Mouse (Mus musculus): Measurements from ENCODE around the gene Trim58. TPM values are rescaled to one million over a fixed set of nuclear protein-coding genes. Genes with fewer than 3 reads are reported as not detected.

Gene Trim58
- polyA plus RNA-seq, 1 experiment from 2014 or later, result 0.11 TPM

GRCm38 (mm10) chr11:58618369-58618768, 21.9 kb upstream of the Trim58 start:
- no peaks in the 10 kb centered on the region for H3K4me1 ChIP-seq (replicated peaks)
- H3K4me3 ChIP-seq, result no peak overlapping the region
- no peak for ATAC-seq (ENCODE audit: low read depth)
- no peak overlapping the region for H3K4me2 ChIP-seq
- H3K9me3 ChIP-seq, result no peaks in the 10 kb centered on the region
- H3K9ac ChIP-seq, result no peak overlapping the region
- H3K27me3 ChIP-seq, result no peaks in the 10 kb centered on the region
- H3K27ac ChIP-seq (replicated peaks), result no peak overlapping the region
- no peaks in the 10 kb centered on the region for H3K36me3 ChIP-seq
- WGBS, result 73% methylated on average over 3 of the region's 3 CpGs

DNA sequence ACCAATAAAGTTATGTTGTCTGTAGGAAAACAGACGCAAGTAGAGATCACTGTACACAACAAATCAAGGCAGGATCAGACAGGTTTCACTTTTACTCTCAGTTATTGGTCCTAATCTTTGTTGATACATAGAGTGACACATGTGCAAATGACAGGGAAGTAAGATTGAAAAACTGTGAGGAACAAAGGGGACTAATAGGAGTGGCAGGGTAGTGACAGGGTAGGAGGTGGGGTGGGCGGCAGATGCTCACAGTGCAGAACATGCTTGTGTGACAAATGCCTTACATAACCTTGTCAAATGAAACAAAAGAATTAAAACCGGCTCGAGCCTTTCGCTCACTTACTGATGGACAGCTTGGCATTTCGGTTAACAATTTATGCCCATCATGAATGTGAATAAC, 21.5 kb upstream of the Trim58 start:
- WGBS, result 68% methylated on average over 6 of the region's 6 CpGs

DNA sequence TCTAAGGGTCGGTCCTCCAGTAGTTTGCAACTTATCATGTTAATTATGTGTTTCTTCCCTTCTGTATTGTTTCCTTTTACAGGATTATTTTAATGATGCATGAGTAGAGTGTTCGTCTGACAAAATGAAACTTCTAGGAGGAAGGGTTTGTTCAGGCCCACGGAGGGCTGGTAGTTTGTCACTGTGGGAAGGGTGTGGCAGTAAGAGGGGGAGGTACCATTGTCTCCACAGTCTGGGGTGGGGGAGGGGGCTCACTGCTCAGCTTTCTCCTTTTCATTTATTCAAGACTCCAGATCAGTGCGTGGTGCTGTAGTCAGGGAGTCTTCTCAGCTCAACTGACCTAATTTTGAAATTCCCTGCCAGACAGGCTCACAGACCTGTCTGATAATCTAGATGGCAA, 14.1 kb upstream of the Trim58 start:
- Histone ChIP-seq H3K4me2 (no peak overlapping the region), H3K9ac (no peak overlapping the region), H3K27me3 (no peaks in the 10 kb centered on the region), H3K4me1 (replicated peaks) (no peaks in the 10 kb centered on the region), H3K4me3 (no peak overlapping the region), H3K27ac (replicated peaks) (no peak overlapping the region), H3K36me3 (no peaks in the 10 kb centered on the region), H3K9me3 (no peaks in the 10 kb centered on the region)
- no peak for ATAC-seq (ENCODE audit: low read depth)
- WGBS, result 55% methylated on average over 4 of the region's 4 CpGs

More for the DNA sequence above, 21.5 kb upstream of the Trim58 start:
- H3K9ac ChIP-seq, result no peak overlapping the region
- no peaks in the 10 kb centered on the region for H3K9me3 ChIP-seq
- no peak for ATAC-seq (ENCODE audit: low read depth)
- H3K4me3 ChIP-seq, result no peak overlapping the region
- no peaks in the 10 kb centered on the region for H3K36me3 ChIP-seq
- no peaks in the 10 kb centered on the region for H3K27me3 ChIP-seq
- H3K4me1 ChIP-seq (replicated peaks), result no peaks in the 10 kb centered on the region
- no peak overlapping the region for H3K27ac ChIP-seq (replicated peaks)
- H3K4me2 ChIP-seq, result no peak overlapping the region

DNA sequence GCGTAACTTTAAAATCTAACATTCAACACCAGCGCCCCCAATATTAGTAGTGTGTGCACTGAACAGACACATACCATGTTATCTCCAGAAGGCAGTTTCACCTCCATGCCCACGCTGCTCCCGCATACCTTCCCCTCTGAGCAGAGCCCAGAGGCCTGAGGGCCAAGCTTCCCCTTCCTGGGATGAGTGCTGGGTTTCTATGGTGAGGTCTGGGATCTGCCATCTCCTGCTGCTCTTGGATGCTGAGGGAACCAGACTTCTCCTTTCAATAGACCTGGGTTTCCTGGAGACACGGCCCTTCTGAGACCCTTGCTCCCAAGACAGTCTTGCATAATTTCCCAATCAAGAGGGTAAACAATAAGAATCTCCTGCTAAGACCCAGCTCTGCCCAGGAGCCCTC, 9.9 kb upstream of the Trim58 start, which contains the start of gene Olfr323:
Olfr323 (minus strand) TSS at position 101 of the 400 bp plus-strand sequence.
- Histone ChIP-seq H3K4me1 (replicated peaks) (no peaks in the 10 kb centered on the region), H3K27me3 (no peaks in the 10 kb centered on the region), H3K36me3 (no peaks in the 10 kb centered on the region), H3K9ac (no peak within 1 kb of the TSS), H3K9me3 (no peaks in the 10 kb centered on the region), H3K4me3 (no peak within 1 kb of the TSS), H3K4me2 (no peak within 1 kb of the TSS), H3K27ac (replicated peaks) (no peak within 1 kb of the TSS)
- WGBS, result 85% methylated on average over 5 of the region's 5 CpGs
- no peak for ATAC-seq (ENCODE audit: low read depth)

- H3K27ac ChIP-seq (replicated peaks), result no peak overlapping the region
- no peak overlapping the region for H3K9ac ChIP-seq
- no peaks in the 10 kb centered on the region for H3K4me1 ChIP-seq (replicated peaks)
- H3K27me3 ChIP-seq, result peaks cover 4% of the 10 kb centered on the region
- 66% methylated on average over 4 of the region's 4 CpGs for WGBS
- ATAC-seq (ENCODE audit: low read depth), result no peak
- no peak overlapping the region for H3K4me3 ChIP-seq
- H3K9me3 ChIP-seq, result no peaks in the 10 kb centered on the region
- H3K4me2 ChIP-seq, result no peak overlapping the region
- no peaks in the 10 kb centered on the region for H3K36me3 ChIP-seq
Measured at GRCm38 (mm10) chr11:58634878-58635277, 5.4 kb upstream of the Trim58 start.

GRCm38 (mm10) chr11:58636376-58636977, 3.8 kb upstream of the Trim58 start:
- H3K4me3 ChIP-seq, result no peak overlapping the region
- no peak overlapping the region for H3K27ac ChIP-seq (replicated peaks)
- H3K9me3 ChIP-seq, result no peaks in the 10 kb centered on the region
- 22% methylated on average over 3 of the region's 4 CpGs for WGBS
- H3K4me2 ChIP-seq, result no peak overlapping the region
- no peaks in the 10 kb centered on the region for H3K36me3 ChIP-seq
- peaks cover 19% of the 10 kb centered on the region for H3K27me3 ChIP-seq
- ATAC-seq (ENCODE audit: low read depth), result no peak
- H3K9ac ChIP-seq, result no peak overlapping the region
- peaks cover 11% of the 10 kb centered on the region for H3K4me1 ChIP-seq (replicated peaks)

DNA sequence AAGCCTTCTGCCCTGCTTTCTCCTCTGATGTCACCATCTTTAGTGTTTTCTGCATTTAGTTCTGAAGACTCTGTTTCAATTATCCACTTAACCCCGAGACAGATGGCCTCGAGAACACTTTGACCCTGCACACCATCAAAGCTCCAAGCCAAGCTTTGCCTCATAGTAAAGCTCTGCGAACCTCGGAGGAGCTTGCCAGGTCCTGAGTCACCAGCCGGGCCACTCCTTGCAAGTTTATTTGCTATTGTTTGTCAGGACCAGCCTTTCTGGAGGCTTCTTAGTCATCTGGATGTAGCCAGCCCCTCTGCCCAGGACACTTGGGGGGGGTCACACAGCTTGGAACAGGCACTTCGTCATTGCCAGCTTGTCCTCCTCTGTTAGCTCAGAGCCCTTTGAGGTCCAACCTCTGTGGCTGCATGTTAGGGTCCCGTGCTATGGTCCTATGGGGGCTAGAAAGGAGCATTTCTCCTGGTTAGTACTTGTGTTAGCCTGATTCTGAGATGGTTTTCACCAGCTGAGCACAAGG, 2.0 kb upstream of the Trim58 start:
- Histone ChIP-seq H3K4me1 (replicated peaks) (peaks cover 11% of the 10 kb centered on the region), H3K9ac (no peak overlapping the region), H3K4me2 (no peak overlapping the region), H3K9me3 (no peaks in the 10 kb centered on the region), H3K27me3 (peaks cover 27% of the 10 kb centered on the region), H3K27ac (replicated peaks) (no peak overlapping the region), H3K36me3 (no peaks in the 10 kb centered on the region), H3K4me3 (no peak overlapping the region)
- no peak for ATAC-seq (ENCODE audit: low read depth)
- WGBS, result 58% methylated on average over 7 of the region's 7 CpGs

GRCm38 (mm10) chr11:58641057-58641456, 792 bp downstream of the Trim58 start:
- WGBS, result 29% methylated on average over 14 of the region's 14 CpGs
- peak overlapping the region; percentile 90 for H3K4me2 ChIP-seq

GRCm38 (mm10) chr11:58641638-58642358, 1.5 kb downstream of the Trim58 start:
- Histone ChIP-seq H3K9ac (no peak overlapping the region), H3K36me3 (no peaks in the 10 kb centered on the region), H3K9me3 (no peaks in the 10 kb centered on the region), H3K27ac (replicated peaks) (no peak overlapping the region), H3K27me3 (peaks cover 27% of the 10 kb centered on the region), H3K4me3 (no peak overlapping the region), H3K4me2 (no peak overlapping the region), H3K4me1 (replicated peaks) (peaks cover 11% of the 10 kb centered on the region)
- 82% methylated on average over 13 of the region's 13 CpGs for WGBS
- ATAC-seq (ENCODE audit: low read depth), result no peak

More at GRCm38 (mm10) chr11:58641057-58641456, 792 bp downstream of the Trim58 start:
- no peak for ATAC-seq (ENCODE audit: low read depth)
- Histone ChIP-seq H3K4me1 (replicated peaks) (peaks cover 11% of the 10 kb centered on the region), H3K9me3 (no peaks in the 10 kb centered on the region), H3K27ac (replicated peaks) (no peak overlapping the region), H3K9ac (peak overlapping the region; percentile 72; the same call in 1 of the 2 replicates), H3K27me3 (peaks cover 27% of the 10 kb centered on the region), H3K36me3 (no peaks in the 10 kb centered on the region), H3K4me3 (peak overlapping the region; percentile 42; the same call in 1 of the 2 replicates)

DNA sequence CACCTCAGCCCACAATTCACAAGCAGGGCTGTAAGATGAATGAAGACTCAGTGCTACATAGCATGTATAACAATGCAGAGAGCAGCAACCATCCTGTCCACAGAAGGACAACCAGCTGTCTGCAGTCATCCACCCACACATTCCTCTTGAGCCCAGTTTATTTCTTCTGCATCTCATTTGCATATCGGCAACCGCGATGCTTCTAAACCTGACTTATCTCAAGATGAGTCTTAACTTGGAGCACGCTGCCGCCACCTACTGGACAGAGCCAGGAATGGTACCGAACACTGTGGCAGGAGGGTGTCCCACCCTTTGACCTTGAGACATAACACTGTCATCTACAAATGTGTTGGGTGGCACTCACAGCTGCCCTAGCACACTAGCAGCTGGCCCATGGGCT, 3.1 kb downstream of the Trim58 start:
- Histone ChIP-seq H3K27me3 (peaks cover 27% of the 10 kb centered on the region), H3K36me3 (no peaks in the 10 kb centered on the region), H3K27ac (replicated peaks) (no peak overlapping the region), H3K4me3 (no peak overlapping the region), H3K9ac (no peak overlapping the region), H3K4me2 (no peak overlapping the region), H3K4me1 (replicated peaks) (peaks cover 11% of the 10 kb centered on the region), H3K9me3 (no peaks in the 10 kb centered on the region)
- 42% methylated on average over 6 of the region's 6 CpGs for WGBS
- no peak for ATAC-seq (ENCODE audit: low read depth)

DNA sequence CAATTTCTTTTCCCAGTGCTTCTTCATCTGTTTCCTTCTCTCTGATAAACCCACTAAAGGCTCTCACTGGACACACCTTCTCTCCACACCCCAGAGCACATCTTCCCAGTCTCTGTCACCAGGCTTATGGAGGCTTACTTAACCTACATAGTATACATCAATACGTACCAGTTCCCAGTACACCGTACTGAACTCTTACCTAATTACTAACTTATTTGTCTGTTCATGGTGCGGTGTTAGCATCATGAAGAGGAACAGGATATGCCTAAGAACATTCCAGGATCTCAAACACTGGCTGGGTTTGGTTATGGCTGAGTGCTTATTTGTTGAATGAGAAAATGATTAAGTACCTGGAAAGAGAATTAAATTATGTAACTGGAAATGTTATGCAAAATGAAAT, 14.9 kb downstream of the Trim58 start:
- 0 out of 2 replicates have a peak, but pooled peaks cover under 1% of the 10 kb centered on the region for H3K9me3 ChIP-seq
- H3K36me3 ChIP-seq, result no peaks in the 10 kb centered on the region
- H3K4me2 ChIP-seq, result no peak overlapping the region
- H3K27me3 ChIP-seq, result no peaks in the 10 kb centered on the region
- no peak overlapping the region for H3K9ac ChIP-seq
- ATAC-seq (ENCODE audit: low read depth), result no peak
- H3K27ac ChIP-seq (replicated peaks), result no peak overlapping the region
- H3K4me3 ChIP-seq, result no peak overlapping the region
- WGBS, result 90% methylated on average over 3 of the region's 3 CpGs
- H3K4me1 ChIP-seq (replicated peaks), result no peaks in the 10 kb centered on the region

- 87% methylated on average over 4 of the region's 4 CpGs for WGBS
- ATAC-seq (ENCODE audit: low read depth), result no peak
- no peaks in the 10 kb centered on the region for H3K4me1 ChIP-seq (replicated peaks)
- no peaks in the 10 kb centered on the region for H3K36me3 ChIP-seq
- H3K4me2 ChIP-seq, result no peak within 1 kb of the TSS
- no peaks in the 10 kb centered on the region for H3K9me3 ChIP-seq
- no peak within 1 kb of the TSS for H3K9ac ChIP-seq
- no peaks in the 10 kb centered on the region for H3K27me3 ChIP-seq
- H3K27ac ChIP-seq (replicated peaks), result no peak within 1 kb of the TSS
- H3K4me3 ChIP-seq, result no peak within 1 kb of the TSS
Measured at GRCm38 (mm10) chr11:58658596-58658995, 18.3 kb downstream of the Trim58 start, which contains the start of gene Olfr322. Gene Olfr322 (plus strand): TSS chr11:58658782.
